Mouse (Mus musculus) C2C12 (cell line): ENCODE measurements around the gene Ski.

Experiments used
- CEBPB ChIP-seq: IDR thresholded peaks from one replicate; pipeline ENCODE4 v1.6.1; 2011; ENCODE audit warnings: low read depth, mild to moderate bottlenecking, control low read depth, moderate library complexity
- CTCF ChIP-seq: IDR thresholded peaks from one replicate; pipeline ENCODE4 v1.5.1; 2011; ENCODE audit not compliant: control insufficient read depth, insufficient read depth, insufficient read length
- FOSL1 ChIP-seq: IDR thresholded peaks from one replicate; pipeline ENCODE4 v1.8.0; 2011; ENCODE audit warnings: mild to moderate bottlenecking, low read length; ENCODE audit not compliant: poor library complexity, insufficient read depth, severe bottlenecking
- MYOD1 ChIP-seq: IDR thresholded peaks from one replicate; pipeline ENCODE4 v1.6.1; 2011; ENCODE audit warnings: low read depth; ENCODE audit not compliant: control insufficient read depth, insufficient read length
- MYOG ChIP-seq: IDR thresholded peaks from one replicate; pipeline ENCODE4 v1.6.1; 2011; ENCODE audit not compliant: control insufficient read depth, insufficient read length; ENCODE audit errors: extremely low read depth
- USF1 ChIP-seq: IDR thresholded peaks from one replicate; pipeline ENCODE4 v1.6.1; 2011; ENCODE audit warnings: low read depth, mild to moderate bottlenecking, control low read depth, moderate library complexity

DNA sequence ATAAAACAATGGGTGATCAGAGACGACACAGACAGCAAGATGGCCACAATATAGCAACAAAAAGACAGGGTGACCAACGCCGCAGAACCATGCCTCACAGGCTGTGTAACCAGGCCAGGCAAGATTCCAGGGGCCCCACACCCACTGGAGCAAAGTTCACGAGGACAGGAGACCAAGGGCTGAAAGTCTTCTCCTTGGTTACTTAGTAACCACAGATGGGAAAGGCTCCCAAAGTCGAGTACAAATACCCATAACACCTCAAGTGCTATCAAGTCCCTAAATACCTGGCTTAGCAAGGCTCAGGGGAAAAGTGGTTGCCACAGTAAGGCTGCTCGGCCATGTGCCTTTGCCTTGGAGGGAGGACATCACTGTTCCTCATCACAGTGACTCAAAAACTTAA lies 16.5 kb downstream of the Ski start:
- no peak for TF ChIP-seq FOSL1
- TF ChIP-seq CTCF: no peak
- no peak for TF ChIP-seq CEBPB
- no peak for TF ChIP-seq MYOG
- TF ChIP-seq USF1: no peak
- no peak for TF ChIP-seq MYOD1
